8 mouse cellular contexts compared by ENCODE assay signal in the genomic region with DNA sequence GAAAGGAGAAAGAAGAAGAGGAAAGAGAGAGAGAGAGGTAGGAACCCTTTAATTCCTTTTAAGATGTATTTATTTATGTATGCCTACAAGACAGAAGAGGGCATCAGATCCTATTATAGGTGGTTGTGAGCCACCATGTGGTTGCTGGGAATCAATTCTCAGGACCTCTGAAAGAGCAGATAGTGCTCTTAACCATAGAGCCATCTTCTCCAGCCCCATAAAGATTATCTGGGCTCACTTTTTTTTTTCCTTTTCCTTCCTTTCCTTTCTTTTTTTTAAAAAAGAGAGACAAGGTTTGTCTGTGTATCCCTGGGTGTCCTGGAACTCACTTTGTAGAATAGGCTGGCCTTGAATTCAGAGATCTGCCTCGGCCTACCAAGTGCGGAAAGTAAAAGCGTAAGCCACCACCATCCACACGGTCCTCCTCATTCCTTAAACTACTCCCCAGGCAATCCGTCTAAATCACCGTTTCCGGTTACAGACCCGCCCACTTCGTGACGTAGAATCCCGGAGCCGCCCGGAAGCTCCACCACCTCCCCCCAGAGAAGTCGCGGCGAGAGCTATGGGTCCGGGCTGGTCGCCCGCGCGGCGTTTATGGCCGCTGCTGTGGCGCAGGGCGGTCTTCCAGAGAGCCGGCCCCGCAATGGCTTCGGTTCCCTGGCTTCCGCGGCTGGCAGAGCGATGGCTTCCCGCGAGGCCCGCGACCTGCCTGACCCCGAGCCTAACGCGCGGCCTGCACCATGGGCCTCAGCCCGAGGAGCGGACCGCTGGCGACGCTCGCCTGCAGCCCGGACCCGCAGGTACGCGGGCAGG. TPM values are rescaled to one million over a fixed set of nuclear protein-coding genes. Genes with fewer than 3 reads are reported as not detected.
DNase-seq lines count a peak whose midpoint lies in the region; ATAC-seq and TF ChIP-seq lines count a peak whose summit lies in the region.

A gene (plus strand): TSS at position 492 of the 813 bp plus-strand sequence.

- ATAC-seq in G1E (ENCODE audit: extremely low read depth, insufficient number of reproducible peaks, low FRiP score, poor library complexity, severe bottlenecking), result peak; percentile 89
- ATAC-seq in forebrain, embryonic 16.5 days, result peak; percentile 99
- ATAC-seq in lung, embryonic 14.5 days (ENCODE audit: insufficient read depth), result peak; percentile 97

- peak within 1 kb of the TSS; percentile 95 for H3K4me2 ChIP-seq in forebrain, embryonic 16.5 days (ENCODE audit: low read length)
- peak within 1 kb of the TSS; percentile 92 for H3K4me2 ChIP-seq in lung, embryonic 14.5 days

- TF ChIP-seq POLR2A in olfactory bulb, adult 2 months (IDR thresholded peaks at IDR 0.05; ENCODE audit: insufficient read depth, low read depth, low read length), result peak; percentile 49
- peak; percentile 73 for TF ChIP-seq POLR2A in thymus, adult 2 months (IDR thresholded peaks at IDR 0.05; ENCODE audit: control insufficient read depth, extremely low read depth, insufficient read depth, low read length, poor library complexity)

- H3K27ac ChIP-seq in forebrain, embryonic 16.5 days (ENCODE audit: low read length), result peak within 1 kb of the TSS; percentile 80
- peak within 1 kb of the TSS; percentile 96 for H3K27ac ChIP-seq in layer of hippocampus, adult 2 months
- H3K27ac ChIP-seq in lung, embryonic 14.5 days (ENCODE audit: low read depth), result peak within 1 kb of the TSS; percentile 86
- H3K27ac ChIP-seq in olfactory bulb, adult 2 months (ENCODE audit: insufficient read depth, low read depth, low read length), result no peak within 1 kb of the TSS
- no peak within 1 kb of the TSS for H3K27ac ChIP-seq in thymus, adult 2 months (ENCODE audit: control insufficient read depth, insufficient read depth, low read length)

- H3K4me1 ChIP-seq in G1E (ENCODE audit: insufficient read depth, low read depth, low read length), result peaks cover 22% of the 10 kb centered on the region
- peaks cover 14% of the 10 kb centered on the region for H3K4me1 ChIP-seq in forebrain, embryonic 16.5 days (replicated peaks; ENCODE audit: control insufficient read depth, insufficient read depth, low read length)
- peaks cover 4% of the 10 kb centered on the region; the same call in 1 of the 2 replicates for H3K4me1 ChIP-seq in lung, embryonic 14.5 days (ENCODE audit: insufficient read depth)
- peaks cover 2% of the 10 kb centered on the region; the same call in 1 of the 2 replicates for H3K4me1 ChIP-seq in olfactory bulb, adult 2 months (ENCODE audit: control insufficient read depth, insufficient read depth, low read length)
- H3K4me1 ChIP-seq in thymus, adult 2 months (replicated peaks; ENCODE audit: control insufficient read depth, insufficient read depth, low read length), result 0 out of 2 replicates have a peak, but pooled peaks cover 2% of the 10 kb centered on the region

- WGBS in forebrain, embryonic 16.5 days, result under 1% methylated on average over 49 of the region's 49 CpGs
- WGBS in lung, embryonic 14.5 days, result under 1% methylated on average over 49 of the region's 49 CpGs
- under 1% methylated on average over 49 of the region's 49 CpGs for WGBS in olfactory bulb, adult 2 months
- WGBS in thymus, adult 2 months, result under 1% methylated on average over 49 of the region's 49 CpGs

- TF ChIP-seq CTCF in G1E (IDR thresholded peaks at IDR 0.05; ENCODE audit: low read depth, low read length), result no peak
- TF ChIP-seq CTCF in layer of hippocampus, adult 2 months (conservative IDR thresholded peaks at IDR 0.05), result peak; percentile 24; the same call in 1 of the 2 replicates
- TF ChIP-seq CTCF in lung, embryonic 14.5 days (IDR thresholded peaks at IDR 0.05; ENCODE audit: low read depth), result no peak
- no peak for TF ChIP-seq CTCF in olfactory bulb, adult 2 months (IDR thresholded peaks at IDR 0.05; ENCODE audit: insufficient read depth, low read depth, low read length)
- TF ChIP-seq CTCF in thymus, adult 2 months (IDR thresholded peaks at IDR 0.05; ENCODE audit: borderline replicate concordance, control insufficient read depth, extremely low read depth, insufficient read depth, low read length, poor library complexity), result peak; percentile 6; the same call in 1 of the 2 replicates

- peak; percentile 97 for DNase-seq in G1E (ENCODE audit: low spot score)
- peak; percentile 95 to 96 for DNase-seq in cerebellum, adult 18-20 months
- peak; percentile 96 to 97 for DNase-seq in heart, postnatal 36 days
- peak; percentile 96 for DNase-seq in layer of hippocampus, adult 2 months (ENCODE audit: low spot score in 2 of 2)
- peak; percentile 98 for DNase-seq in lung, embryonic 14.5 days
- peak; percentile 94 for DNase-seq in thymus, adult 2 months

- H3K27me3 ChIP-seq in G1E (ENCODE audit: insufficient read depth, low read length), result peaks cover 2% of the 10 kb centered on the region; the same call in 1 of the 2 replicates
- no peaks in the 10 kb centered on the region for H3K27me3 ChIP-seq in forebrain, embryonic 16.5 days (replicated peaks; ENCODE audit: control insufficient read depth, insufficient read depth, low read length)
- H3K27me3 ChIP-seq in lung, embryonic 14.5 days (ENCODE audit: insufficient read depth, low read length), result no peaks in the 10 kb centered on the region
- no peaks in the 10 kb centered on the region for H3K27me3 ChIP-seq in thymus, adult 2 months (ENCODE audit: control insufficient read depth, insufficient read depth, low read length)

- peak within 1 kb of the TSS; percentile 99 for H3K4me3 ChIP-seq in G1E (ENCODE audit: low read depth, low read length)
- peak within 1 kb of the TSS; percentile 96 for H3K4me3 ChIP-seq in forebrain, embryonic 16.5 days (replicated peaks; ENCODE audit: low read length)
- peak within 1 kb of the TSS; percentile 87 for H3K4me3 ChIP-seq in layer of hippocampus, adult 2 months
- H3K4me3 ChIP-seq in lung, embryonic 14.5 days (ENCODE audit: low read depth, low read length), result peak within 1 kb of the TSS; percentile 96
- peak within 1 kb of the TSS; percentile 75 for H3K4me3 ChIP-seq in olfactory bulb, adult 2 months (ENCODE audit: insufficient read depth, low read depth, low read length)
- H3K4me3 ChIP-seq in thymus, adult 2 months (ENCODE audit: control insufficient read depth, insufficient read depth, low read length), result peak within 1 kb of the TSS; percentile 91

- peak within 1 kb of the TSS; percentile 95 for H3K9ac ChIP-seq in forebrain, embryonic 16.5 days (replicated peaks; ENCODE audit: low read depth, low read length)
- peak within 1 kb of the TSS; percentile 93 for H3K9ac ChIP-seq in lung, embryonic 14.5 days

- intact Hi-C loops in heart, postnatal 36 days (cut with DNase I), result loop anchor here (2.0 kb wide), 2 partner anchors 23 to 141 kb away; a partner anchor contains a TSS

- H3K36me3 ChIP-seq in G1E (replicated peaks), result peaks cover 28% of the 10 kb centered on the region
- H3K36me3 ChIP-seq in forebrain, embryonic 16.5 days (ENCODE audit: control insufficient read depth, insufficient read depth), result no peaks in the 10 kb centered on the region
- no peaks in the 10 kb centered on the region for H3K36me3 ChIP-seq in lung, embryonic 14.5 days (ENCODE audit: insufficient read depth)
- H3K36me3 ChIP-seq in thymus, adult 2 months (ENCODE audit: control insufficient read depth, insufficient read depth, low read length), result no peaks in the 10 kb centered on the region

- no peaks in the 10 kb centered on the region for H3K9me3 ChIP-seq in G1E (replicated peaks)
- no peaks in the 10 kb centered on the region for H3K9me3 ChIP-seq in forebrain, embryonic 16.5 days (ENCODE audit: control insufficient read depth, low read length)
- no peaks in the 10 kb centered on the region for H3K9me3 ChIP-seq in lung, embryonic 14.5 days (ENCODE audit: low read depth, low read length)

RNA-seq across cellular contexts. Expression of the gene that starts here (rescaled TPM):
- 29.3 and 34.7 TPM in 2 replicates for total RNA-seq in G1E (2014; fragmentation: Nextera tagmentation)
- total RNA-seq in G1E (2017), result 46.9 and 48.7 TPM in 2 replicates
- polyA plus RNA-seq in G1E (2012), result 41.4 and 57.6 TPM in 2 replicates
- polyA plus RNA-seq in forebrain, embryonic 16.5 days (2015; fragmentation: Nextera tagmentation; extraction: Ambion mirVana), result 59.1 and 61.8 TPM in 2 replicates
- 10 to 100 TPM; 40.9 to 42.7 TPM for total RNA-seq in heart, postnatal 36 days (2021)
- 10 to 100 TPM; 25.4 to 27.8 TPM for total RNA-seq in layer of hippocampus, adult 2 months (2021)
- polyA plus RNA-seq in lung, embryonic 14.5 days (2014; fragmentation: Nextera tagmentation; extraction: Ambion mirVana), result 69.7 and 75.3 TPM in 2 replicates
- polyA plus RNA-seq in olfactory bulb, adult 2 months (2012; ENCODE audit: insufficient read depth, insufficient read length, low replicate concordance, missing spikeins), result not detected in 2 replicates
- 21.0 and 23.8 TPM in 2 replicates for polyA plus RNA-seq in thymus, adult 2 months (2012; rRNA removed)

Comparison
In these comparisons a context has a peak if more than half of its experiments do, and no peak if none do; other contexts are left out.
1. CTCF ChIP-seq: peak in layer of hippocampus, adult 2 months (single experiment) and thymus, adult 2 months (single experiment); none in G1E (single experiment), lung, embryonic 14.5 days (single experiment) and olfactory bulb, adult 2 months (single experiment).
2. H3K27ac ChIP-seq: peak in forebrain, embryonic 16.5 days (single experiment), layer of hippocampus, adult 2 months (single experiment) and lung, embryonic 14.5 days (single experiment); none in olfactory bulb, adult 2 months (single experiment) and thymus, adult 2 months (single experiment).
3. Peak in every context shown above with its lines, with median percentiles within 50 percentile points of each other: ATAC-seq, DNase-seq and H3K4me3 ChIP-seq.